Mouse (Mus musculus) liver, embryonic 14.5 days (tissue): Measurements from ENCODE around the gene Tapbp. TPM values are rescaled to one million over a fixed set of nuclear protein-coding genes. Genes with fewer than 3 reads are reported as not detected.

Experiments
- ATAC-seq: fragments of 200-750 bp; cut with Nextera tagmentation; 2 replicates; pipeline ENCODE4 v1.8.0; 2017; ENCODE audit warnings: moderate number of reproducible peaks, mild to moderate bottlenecking, moderate library complexity; ENCODE audit not compliant: insufficient read depth
- DNase-seq, 3 experiments: peaks; one replicate each; pipeline ENCODE4 v3.0.0-alpha.2; 2012 to 2013; ENCODE audit warnings: low read depth in 3 of 3, low spot score in 3 of 3
- H3K27ac ChIP-seq: fragments of 300-500 bp; sonication (generic); 2 replicates; pipeline ENCODE4 v1.5.1; 2014; ENCODE audit warnings: moderate library complexity, mild to moderate bottlenecking, control low read depth, inconsistent platforms
- H3K27me3 ChIP-seq: fragments of 300-500 bp; sonication (generic); 2 replicates; pipeline ENCODE4 v1.6.1; 2014; ENCODE audit warnings: mild to moderate bottlenecking, low read length, moderate library complexity; ENCODE audit not compliant: control insufficient read depth, insufficient read depth
- H3K36me3 ChIP-seq: fragments of 300-500 bp; sonication (generic); replicated peaks from 2 replicates; pipeline ENCODE4 v1.6.1; 2014; ENCODE audit warnings: low read depth; ENCODE audit not compliant: control insufficient read depth, insufficient read depth
- H3K4me1 ChIP-seq, 2 experiments: fragments of 200-500 bp in 1 of 2; fragments of 300-500 bp in 1 of 2; sonication (generic) in 1 of 2; replicated peaks; 2 replicates each; pipeline ENCODE4 v1.6.1; 2012 to 2014; ENCODE audit warnings: antibody characterized with exemption in 1 of 2, inconsistent platforms in 1 of 2, low read length in 1 of 2; ENCODE audit not compliant: control insufficient read depth in 2 of 2, insufficient read depth in 2 of 2
- H3K4me2 ChIP-seq: fragments of 300-500 bp; sonication (generic); 2 replicates; pipeline ENCODE4 v1.6.1; 2014; ENCODE audit warnings: low read depth, mild to moderate bottlenecking, control low read depth, moderate library complexity
- H3K4me3 ChIP-seq, 2 experiments: fragments of 200-500 bp in 1 of 2; fragments of 300-500 bp in 1 of 2; sonication (generic) in 1 of 2; 2 replicates each; pipeline ENCODE4 v1.5.1; 2012 to 2014; ENCODE audit warnings: low read depth in 2 of 2, low read length in 2 of 2, mild to moderate bottlenecking in 2 of 2, control low read depth in 1 of 2, inconsistent platforms in 1 of 2, moderate library complexity in 1 of 2; ENCODE audit not compliant: insufficient read depth in 1 of 2
- H3K9ac ChIP-seq: fragments of 300-500 bp; sonication (generic); replicated peaks from 2 replicates; pipeline ENCODE4 v1.6.1; 2014; ENCODE audit warnings: mild to moderate bottlenecking, control low read depth, moderate library complexity
- H3K9me3 ChIP-seq: fragments of 300-500 bp; sonication (generic); 2 replicates; pipeline ENCODE4 v1.6.1; 2016; ENCODE audit warnings: low read length, mixed read lengths; ENCODE audit not compliant: control insufficient read depth
- CTCF ChIP-seq: IDR thresholded peaks from 2 replicates; pipeline ENCODE4 v1.5.1; 2016; ENCODE audit warnings: antibody characterized with exemption, low read depth, control low read depth
- EP300 ChIP-seq: IDR thresholded peaks from 2 replicates; pipeline ENCODE4 v1.6.1; 2016; ENCODE audit warnings: antibody characterized with exemption, low read depth
- WGBS: fragments of 180-500 bp; shearing (Covaris S2); extraction: QIAGEN DNeasy Blood & Tissue Kit; methylation state at CpG from one replicate; pipeline ENCODE4 v1.1.7; 2014; ENCODE audit not compliant: insufficient replicate concordance; 5-methylcytosine and 5-hydroxymethylcytosine counted together
- polyA plus RNA-seq, 2 experiments: library from polyadenylated mRNA; depleted of rRNA in 1 of 2; stranded (reverse) in 1 of 2; unstranded in 1 of 2; fragments of >200 nt; fragmentation: Nextera tagmentation in 1 of 2; extraction: Ambion mirVana in 1 of 2; gene quantifications; 2 replicates each; pipeline versions ENCODE4 v1.2.1 to v1.2.3; 2012 to 2014

Tapbp gene
- polyA plus RNA-seq, 2 experiments, result 10.6 to 24.0 TPM

DNA sequence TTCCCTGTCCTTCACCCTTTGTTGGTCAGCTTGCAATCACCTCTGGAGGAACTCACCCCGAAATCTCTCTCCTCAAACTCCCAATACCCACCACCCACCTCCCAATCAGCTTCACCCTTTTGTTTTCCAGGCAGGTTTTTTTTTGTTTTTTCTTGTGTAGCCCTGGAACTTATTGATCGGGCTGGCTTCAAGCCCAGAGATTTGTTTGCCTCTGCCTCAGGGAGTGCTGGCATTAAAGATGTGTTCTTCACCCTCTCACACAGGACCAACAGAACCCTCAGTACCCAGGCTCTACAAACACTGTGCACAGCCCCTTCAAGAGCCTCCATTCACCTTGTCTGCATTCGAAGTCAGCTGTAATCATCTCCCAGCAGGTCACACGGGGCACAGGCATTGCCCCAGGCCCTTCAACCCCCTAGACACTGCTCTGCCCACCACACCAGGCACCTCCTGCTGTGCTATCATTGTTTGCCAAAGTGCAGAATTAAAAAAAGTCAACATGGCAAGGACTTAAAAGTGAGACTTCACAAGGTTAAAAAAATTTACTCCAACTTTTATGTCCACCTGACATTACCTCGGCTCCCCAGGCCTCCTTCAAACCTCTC, 38.4 kb downstream of the Tapbp start:
- TF ChIP-seq CTCF, result no peak
- no peak for TF ChIP-seq EP300
- peaks cover 29% of the 10 kb centered on the region for H3K36me3 ChIP-seq
- H3K27me3 ChIP-seq, result no peaks in the 10 kb centered on the region
- peak overlapping the region; percentile 70 to 82 for H3K4me3 ChIP-seq
- ATAC-seq (no peak), DNase-seq (no peak)
- H3K9ac ChIP-seq, result peak overlapping the region; percentile 86
- H3K4me2 ChIP-seq, result peak overlapping the region; percentile 89
- H3K9me3 ChIP-seq, result no peaks in the 10 kb centered on the region
- WGBS, result 16% methylated on average over 5 of the region's 5 CpGs
- H3K27ac ChIP-seq, result peak overlapping the region; percentile 40
- H3K4me1 ChIP-seq, result peaks cover 18 to 20% of the 10 kb centered on the region in 2 experiments

DNA sequence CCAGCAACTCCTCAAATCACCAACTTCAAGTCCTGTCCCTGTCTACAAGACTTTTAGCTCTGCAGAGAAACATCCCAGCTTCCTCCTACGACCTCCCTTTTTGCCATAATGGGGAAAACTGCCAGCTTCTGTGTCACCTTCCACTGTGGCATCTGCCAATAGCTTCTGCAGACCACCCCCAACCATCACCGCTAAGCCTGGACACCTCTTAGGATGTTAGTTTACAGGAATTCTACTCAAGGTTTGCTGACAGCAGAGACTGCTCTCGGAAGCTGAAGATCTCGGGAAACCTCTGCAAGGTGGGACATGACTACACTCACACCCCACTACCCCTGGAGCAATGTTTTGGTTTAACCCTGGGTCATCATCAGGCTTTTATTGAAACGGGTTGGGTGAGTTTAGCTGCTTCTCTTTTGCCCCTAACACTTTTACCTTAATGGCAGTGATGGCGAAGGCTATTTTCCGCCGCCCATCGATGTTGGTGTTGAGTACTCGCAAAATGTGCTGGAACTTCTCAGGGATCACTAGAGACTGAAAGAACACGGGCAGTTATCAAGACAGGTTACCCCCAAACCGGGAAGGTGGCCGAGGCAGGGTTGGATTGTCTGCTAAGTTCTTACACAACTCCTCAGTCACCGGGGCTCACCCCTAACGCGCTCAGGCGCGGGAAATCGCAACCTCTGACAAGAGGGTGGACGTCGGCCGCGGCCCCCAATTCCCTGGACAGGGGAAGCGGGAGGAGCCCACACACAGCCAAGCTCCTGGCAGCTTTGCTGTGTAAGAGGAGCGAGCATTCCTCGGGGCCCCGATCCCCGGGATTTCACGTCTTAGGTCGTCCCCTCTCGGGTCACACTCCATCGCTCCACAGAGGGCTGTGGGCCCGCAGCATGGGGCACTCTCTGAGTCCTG, 39.2 kb downstream of the Tapbp start:
- WGBS, result under 1% methylated on average over 33 of the region's 33 CpGs
- peak overlapping the region; percentile 40 for H3K27ac ChIP-seq
- H3K9me3 ChIP-seq, result no peaks in the 10 kb centered on the region
- peaks cover 28% of the 10 kb centered on the region for H3K36me3 ChIP-seq
- peaks cover 18 to 20% of the 10 kb centered on the region in 2 experiments for H3K4me1 ChIP-seq
- peak overlapping the region; percentile 70 to 82 for H3K4me3 ChIP-seq
- no peak for TF ChIP-seq CTCF
- peak; percentile 25; the same call in 1 of the 2 replicates for TF ChIP-seq EP300
- H3K27me3 ChIP-seq, result no peaks in the 10 kb centered on the region
- ATAC-seq, result peak; percentile 2; the same call in 1 of the 2 replicates
- DNase-seq, result no peak
- peak overlapping the region; percentile 86 for H3K9ac ChIP-seq
- H3K4me2 ChIP-seq, result peak overlapping the region; percentile 89

DNA sequence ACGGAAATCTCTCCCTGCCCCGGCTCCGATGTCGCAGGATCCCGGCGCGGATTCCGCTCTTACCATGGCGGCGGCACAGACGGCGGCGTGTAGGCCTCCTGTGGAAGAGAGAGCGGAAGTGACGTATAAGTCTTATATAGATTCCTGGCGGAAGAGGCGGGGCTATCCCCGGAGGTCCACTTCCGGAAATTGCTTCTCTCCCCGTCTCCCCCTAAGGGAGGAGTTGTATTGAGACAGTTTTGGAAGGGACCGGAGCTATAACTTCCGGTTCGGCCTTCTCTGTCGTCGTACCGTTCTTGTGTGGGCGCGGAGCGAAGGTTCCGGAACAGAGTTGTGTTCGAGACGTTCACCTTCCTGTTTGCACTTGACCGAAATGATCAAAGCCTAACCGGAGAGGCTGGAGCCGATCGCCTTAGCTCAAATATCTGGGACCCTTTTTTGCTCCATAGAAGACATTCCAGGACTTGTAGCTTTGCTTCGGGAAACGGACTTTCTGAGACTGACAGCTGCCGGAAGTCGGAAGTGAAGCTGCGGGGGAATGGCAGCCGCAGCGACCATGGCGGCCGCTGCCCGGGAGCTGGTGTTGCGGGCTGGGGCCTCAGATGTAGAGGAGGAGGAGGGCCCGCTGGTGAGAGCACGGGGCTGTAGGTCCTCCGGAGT, 40.0 kb downstream of the Tapbp start, which contains the start of the genes Vps52 and Rps18:
Gene Vps52, plus strand, starts transcription at position 258 of the 660 bp plus-strand sequence.
Gene Rps18, minus strand, starts transcription at position 447 of the 660 bp plus-strand sequence.
- H3K4me1 ChIP-seq, result peaks cover 17 to 20% of the 10 kb centered on the region in 2 experiments
- peak; percentile 15; the same call in 1 of the 2 replicates for TF ChIP-seq EP300
- peak; percentile 38 for TF ChIP-seq CTCF
- peak within 1 kb of the TSS; percentile 89 for H3K4me2 ChIP-seq
- peaks cover 28% of the 10 kb centered on the region for H3K36me3 ChIP-seq
- peak within 1 kb of the TSS; percentile 67 for H3K27ac ChIP-seq
- peak; percentile 97 to 98 (median 97) for DNase-seq
- no peaks in the 10 kb centered on the region for H3K27me3 ChIP-seq
- H3K9me3 ChIP-seq, result no peaks in the 10 kb centered on the region
- peak within 1 kb of the TSS; percentile 94 for H3K9ac ChIP-seq
- ATAC-seq, result peak; percentile 83
- H3K4me3 ChIP-seq, result peak within 1 kb of the TSS; percentile 82 to 91
- under 1% methylated on average over 50 of the region's 50 CpGs for WGBS

DNA sequence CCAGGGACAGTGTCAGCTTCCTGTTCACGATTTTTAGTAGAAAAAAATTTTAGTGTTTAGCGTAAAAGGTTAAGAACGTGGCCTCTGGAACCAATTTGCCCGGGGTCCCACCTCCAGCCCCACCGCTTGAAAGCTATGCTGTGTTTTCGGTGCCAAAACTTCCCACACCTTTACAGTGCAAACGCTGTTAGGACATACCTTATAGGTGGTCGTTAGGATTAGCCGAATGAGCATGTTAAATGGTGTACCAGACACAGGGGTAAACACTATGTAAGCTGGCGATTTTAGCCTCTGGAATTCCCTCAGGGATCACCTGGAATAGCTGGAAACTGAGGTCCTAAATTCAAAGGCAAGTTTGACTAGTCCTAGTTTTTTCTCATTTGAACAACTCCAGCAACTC, 40.6 kb downstream of the Tapbp start:
- DNase-seq (no peak), ATAC-seq (no peak)
- WGBS, result 5% methylated on average over 10 of the region's 10 CpGs
- no peaks in the 10 kb centered on the region for H3K27me3 ChIP-seq
- H3K9ac ChIP-seq, result peak overlapping the region; percentile 94
- no peaks in the 10 kb centered on the region for H3K9me3 ChIP-seq
- H3K4me1 ChIP-seq, result peaks cover 15 to 18% of the 10 kb centered on the region in 2 experiments
- peaks cover 28% of the 10 kb centered on the region for H3K36me3 ChIP-seq
- H3K4me2 ChIP-seq, result peak overlapping the region; percentile 82
- peak overlapping the region; percentile 82 to 91 for H3K4me3 ChIP-seq
- peak overlapping the region; percentile 67 for H3K27ac ChIP-seq
- TF ChIP-seq CTCF (no peak), EP300 (no peak)
